ENCODE assay signal across 7 mouse cellular contexts in genomic region chrX:134756434-134757292, GRCm38 (mm10). TPM values are rescaled to one million over a fixed set of nuclear protein-coding genes. Genes with fewer than 3 reads are reported as not detected.
DNase-seq lines count a peak whose midpoint lies in the region; ATAC-seq and TF ChIP-seq lines count a peak whose summit lies in the region.

Gene Armcx3, plus strand, starts transcription at chrX:134756595.

- ATAC-seq in inflammation-experienced regulatory T-cells, adult 6 months, result peak; percentile 84
- ATAC-seq in megakaryocyte progenitor cell, adult 5-6 weeks (replicated peaks; ENCODE audit: poor library complexity), result peak; percentile 85

- H3K4me1 ChIP-seq in cortical plate, adult 2 months (ENCODE audit: control insufficient read depth, insufficient read depth, low read length), result no peaks in the 10 kb centered on the region

- peak within 1 kb of the TSS; percentile 44 for H3K27ac ChIP-seq in cortical plate, adult 2 months (ENCODE audit: insufficient read depth, low read length)

- peak; percentile 74 for DNase-seq in adrenal gland, adult 2 months
- DNase-seq in gastrocnemius, postnatal 25 days, result peak; percentile 72
- DNase-seq in left cerebral cortex, postnatal 14 days (ENCODE audit: low spot score in 2 of 2), result peak; percentile 58 to 63
- peak; percentile 52 for DNase-seq in right cerebral cortex, postnatal 25 days

- intact Hi-C loops in left cerebral cortex, postnatal 14 days (cut with DNase I), result loop anchor here (5.0 kb wide), 1 partner anchor 151 kb away; no protein-coding TSS in a partner anchor

- TF ChIP-seq CTCF in cortical plate, adult 2 months (IDR thresholded peaks at IDR 0.05; ENCODE audit: extremely low read depth, insufficient read depth, low read length), result no peak

- peak within 1 kb of the TSS; percentile 64 for H3K4me3 ChIP-seq in cortical plate, adult 2 months (ENCODE audit: insufficient read depth, low read length)

- TF ChIP-seq POLR2A in cortical plate, adult 2 months (IDR thresholded peaks at IDR 0.05; ENCODE audit: extremely low read depth, insufficient read depth, low read length), result peak; percentile 71

RNA-seq across cellular contexts. Expression of gene Armcx3, which starts in this region (rescaled TPM):
- total RNA-seq in adrenal gland, adult 2 months (2021), result 10 to 100 TPM; 36.0 to 44.7 TPM
- polyA plus RNA-seq in adrenal gland, adult 2 months (2012; rRNA removed), result 1.6 and 3.1 TPM in 2 replicates
- polyA plus RNA-seq in cortical plate, adult 2 months (2012; rRNA removed), result 57.9 and 61.9 TPM in 2 replicates
- 10 to 100 TPM; 24.6 to 31.7 TPM for total RNA-seq in gastrocnemius, postnatal 25 days (2021)
- 10 to 100 TPM in 2 of 3 experiments, 1 to 10 TPM in 1; 9.8 to 15.9 (median 12.1) TPM for polyA plus RNA-seq in inflammation-experienced regulatory T-cells, adult 6 months (2017; shearing (Covaris generic))
- total RNA-seq in left cerebral cortex, postnatal 14 days (2021), result 10 to 100 TPM; 77.7 to 85.2 TPM
- 30.8 and 31.5 TPM in 2 replicates for total RNA-seq in megakaryocyte progenitor cell, adult 5-6 weeks (2015)
- 28.1 and 33.9 TPM in 2 replicates for total RNA-seq in megakaryocyte progenitor cell, adult 5-6 weeks (2017)

Comparison
In these comparisons a context has a peak if more than half of its experiments do, and no peak if none do; other contexts are left out.
1. Peak in every context shown above with its lines: DNase-seq, ATAC-seq, H3K4me3 ChIP-seq and H3K27ac ChIP-seq.